Mouse (Mus musculus) kidney, adult 2 months (tissue): Measurements from ENCODE around the gene Psmc3ip.

ENCODE experiments used
- CTCF ChIP-seq: fragments of 200-500 bp; conservative IDR thresholded peaks from 2 replicates; pipeline ENCODE4 v1.5.1; 2011; ENCODE audit warnings: low read depth, mild to moderate bottlenecking, control low read depth, low read length, moderate library complexity, mixed read lengths; ENCODE audit not compliant: insufficient read depth, insufficient read length
- POLR2A ChIP-seq: fragments of 200-500 bp; IDR thresholded peaks from one replicate; pipeline ENCODE4 v1.6.1; 2011; ENCODE audit warnings: low read depth, low read length, control low read depth

DNA sequence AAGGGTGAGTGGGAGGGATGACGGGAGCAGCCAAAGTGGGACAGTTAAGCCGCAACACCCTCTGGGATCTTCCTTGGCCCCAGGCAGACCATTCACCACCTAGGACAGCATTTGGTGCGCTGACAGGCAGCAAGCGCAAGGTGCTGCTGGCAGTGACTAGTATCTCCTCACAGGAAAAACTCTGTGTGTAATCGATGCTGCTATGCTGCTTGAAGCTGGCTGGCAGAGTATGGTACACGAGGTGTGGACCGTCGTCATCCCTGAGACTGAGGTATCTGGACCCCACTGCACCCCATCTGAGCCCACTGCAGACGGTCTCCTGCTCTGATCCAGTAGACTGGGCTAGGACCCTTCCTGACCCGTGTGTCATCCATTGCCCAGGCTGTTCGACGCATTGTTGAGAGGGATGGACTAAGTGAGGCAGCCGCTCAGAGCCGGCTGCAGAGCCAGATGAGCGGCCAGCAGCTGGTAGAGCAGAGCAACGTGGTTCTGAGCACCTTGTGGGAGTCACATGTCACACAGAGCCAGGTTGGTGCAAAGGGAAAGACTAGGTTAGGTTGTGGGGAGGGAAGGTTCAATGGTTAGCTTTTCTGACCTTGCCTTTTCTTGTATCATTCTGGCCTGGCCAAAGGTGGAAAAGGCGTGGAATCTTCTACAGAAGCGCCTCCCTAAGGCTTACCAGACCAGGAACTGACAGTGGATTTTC, 9.5 kb downstream of the Psmc3ip start:
- TF ChIP-seq CTCF (no peak), POLR2A (no peak)
